Mouse (Mus musculus): Measurements from ENCODE around the gene Rab28.

- TF ChIP-seq POLR2A (IDR thresholded peaks at IDR 0.05; ENCODE audit: borderline replicate concordance, low read depth, low read length), result no peak
- no peak for TF ChIP-seq CTCF (IDR thresholded peaks at IDR 0.05; ENCODE audit: low read depth, low read length)
Observed at GRCm38 (mm10) chr5:41752721-41753120, 44.8 kb upstream of the Rab28 start.

Measured in bone marrow macrophage, adult 2 months (primary cell).